Mouse (Mus musculus): Measurements from ENCODE around the gene Fam57b. TPM values are rescaled to one million over a fixed set of nuclear protein-coding genes. Genes with fewer than 3 reads are reported as not detected.

The Fam57b gene
- total and polyA plus RNA-seq, 2 experiments from 2014 or later = 0.99 to 2.6 TPM

DNA sequence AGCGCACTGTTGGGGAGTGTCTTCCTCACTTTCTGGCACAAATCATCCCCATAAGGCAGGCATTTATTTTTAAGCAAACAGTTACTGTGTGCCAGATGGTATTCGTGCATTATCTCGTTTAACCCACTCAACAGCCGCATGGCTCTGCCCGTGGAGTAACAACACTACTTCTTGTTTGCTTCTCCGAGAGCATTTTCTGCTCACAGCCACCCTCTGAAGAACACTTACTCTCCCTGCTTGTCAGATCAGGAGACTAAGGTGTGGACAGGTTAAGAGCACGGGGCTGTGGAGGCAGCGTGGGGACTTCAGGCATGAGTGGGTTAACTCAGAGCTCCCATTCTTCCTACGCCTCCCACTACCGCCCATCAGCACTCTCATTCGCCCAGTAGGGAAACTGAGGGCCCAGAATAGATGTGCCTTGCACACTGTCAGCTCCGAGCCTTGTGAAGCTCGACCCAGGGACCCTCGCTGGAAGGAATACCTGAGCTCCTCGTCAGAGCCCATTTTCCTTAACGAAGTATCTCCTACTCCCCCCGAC, 34.9 kb upstream of the Fam57b start:
- Histone ChIP-seq H3K27me3 (ENCODE audit: control insufficient read depth, insufficient read depth, low read length) (no peaks in the 10 kb centered on the region), H3K36me3 (replicated peaks; ENCODE audit: control insufficient read depth, insufficient read depth, low read length) (peaks cover 45% of the 10 kb centered on the region), H3K9me3 (replicated peaks; ENCODE audit: control insufficient read depth, low read length) (no peaks in the 10 kb centered on the region), H3K9ac (replicated peaks; ENCODE audit: low read depth, low read length) (no peak overlapping the region), H3K4me3 (ENCODE audit: low read depth, low read length) (no peak overlapping the region), H3K4me2 (ENCODE audit: low read depth, low read length) (no peak overlapping the region), H3K27ac (ENCODE audit: low read depth) (no peak overlapping the region), H3K4me1 (ENCODE audit: control insufficient read depth, insufficient read depth) (peaks cover 9% of the 10 kb centered on the region; the same call in 1 of the 2 replicates)
- ATAC-seq (ENCODE audit: insufficient read depth, low read depth) = no peak
- no peak for TF ChIP-seq CTCF (IDR thresholded peaks at IDR 0.05; ENCODE audit: low read depth)
- TF ChIP-seq EP300 (IDR thresholded peaks at IDR 0.05; ENCODE audit: low read depth) = no peak
- WGBS = 45% methylated on average over 17 of the region's 17 CpGs
- no peak for DNase-seq (ENCODE audit: low spot score)

DNA sequence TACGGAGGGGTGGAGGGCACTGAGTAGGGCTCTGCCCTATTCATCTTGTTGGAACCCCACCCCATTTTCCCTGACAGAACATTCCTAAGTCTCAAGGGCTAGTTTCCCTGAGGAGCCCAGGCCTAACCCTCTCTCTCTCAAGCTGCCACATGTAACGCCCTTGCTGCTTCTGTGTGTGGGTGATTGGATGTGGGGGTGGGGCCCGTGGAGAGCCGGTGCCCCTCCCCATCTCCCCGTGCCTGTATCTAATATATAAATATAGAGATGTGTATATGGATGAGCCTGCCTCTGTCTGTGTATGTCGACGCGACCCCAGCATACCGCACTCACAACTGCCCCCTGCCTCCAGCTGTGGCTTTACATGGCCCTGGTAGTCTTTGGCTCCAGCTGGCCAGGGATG, 31.9 kb upstream of the Fam57b start:
- TF ChIP-seq CTCF (IDR thresholded peaks at IDR 0.05; ENCODE audit: low read depth) = no peak
- TF ChIP-seq EP300 (IDR thresholded peaks at IDR 0.05; ENCODE audit: low read depth) = no peak
- WGBS = 83% methylated on average over 9 of the region's 9 CpGs
- Histone ChIP-seq H3K9ac (replicated peaks; ENCODE audit: low read depth, low read length) (no peak overlapping the region), H3K4me2 (ENCODE audit: low read depth, low read length) (no peak overlapping the region), H3K4me3 (ENCODE audit: low read depth, low read length) (no peak overlapping the region), H3K36me3 (replicated peaks; ENCODE audit: control insufficient read depth, insufficient read depth, low read length) (peaks cover 74% of the 10 kb centered on the region), H3K4me1 (ENCODE audit: control insufficient read depth, insufficient read depth) (peaks cover 8% of the 10 kb centered on the region; the same call in 1 of the 2 replicates), H3K9me3 (replicated peaks; ENCODE audit: control insufficient read depth, low read length) (no peaks in the 10 kb centered on the region), H3K27me3 (ENCODE audit: control insufficient read depth, insufficient read depth, low read length) (no peaks in the 10 kb centered on the region), H3K27ac (ENCODE audit: low read depth) (no peak overlapping the region)
- no peak for ATAC-seq (ENCODE audit: insufficient read depth, low read depth)
- DNase-seq (ENCODE audit: low spot score) = no peak

DNA sequence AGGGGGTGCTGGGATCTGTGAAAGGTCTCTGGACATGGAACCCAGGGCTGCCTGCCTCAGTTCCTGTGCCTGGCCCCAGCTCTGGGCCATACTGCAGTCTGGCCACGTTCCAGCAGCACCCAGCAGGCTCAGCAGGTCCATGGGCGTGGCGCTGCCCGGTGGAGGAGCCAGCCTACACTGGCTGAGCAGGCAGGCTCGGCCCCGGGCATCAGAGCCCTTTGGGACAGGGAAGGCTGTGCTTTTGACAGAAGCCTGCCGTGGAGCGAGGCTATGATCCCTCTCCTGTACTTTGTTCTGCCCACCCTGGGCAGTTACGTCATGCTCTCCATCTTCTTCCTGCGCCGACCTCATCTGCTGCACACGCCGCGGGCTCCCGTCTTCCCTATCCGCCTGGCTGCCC, 31.3 kb upstream of the Fam57b start, which contains the start of gene Gdpd3:
Gdpd3 (plus strand) TSS at position 134 of the 400 bp plus-strand sequence.
- Histone ChIP-seq H3K9ac (replicated peaks; ENCODE audit: low read depth, low read length) (no peak within 1 kb of the TSS), H3K4me1 (ENCODE audit: control insufficient read depth, insufficient read depth) (peaks cover 1% of the 10 kb centered on the region; the same call in 1 of the 2 replicates), H3K36me3 (replicated peaks; ENCODE audit: control insufficient read depth, insufficient read depth, low read length) (peaks cover 81% of the 10 kb centered on the region), H3K4me2 (ENCODE audit: low read depth, low read length) (no peak within 1 kb of the TSS), H3K27ac (ENCODE audit: low read depth) (no peak within 1 kb of the TSS), H3K4me3 (ENCODE audit: low read depth, low read length) (no peak within 1 kb of the TSS), H3K27me3 (ENCODE audit: control insufficient read depth, insufficient read depth, low read length) (no peaks in the 10 kb centered on the region), H3K9me3 (replicated peaks; ENCODE audit: control insufficient read depth, low read length) (no peaks in the 10 kb centered on the region)
- WGBS = 87% methylated on average over 16 of the region's 16 CpGs
- no peak; the same call in 1 of the 2 replicates for ATAC-seq (ENCODE audit: insufficient read depth, low read depth)
- TF ChIP-seq EP300 (IDR thresholded peaks at IDR 0.05; ENCODE audit: low read depth) (no peak), CTCF (IDR thresholded peaks at IDR 0.05; ENCODE audit: low read depth) (no peak)
- no peak for DNase-seq (ENCODE audit: low spot score)

DNA sequence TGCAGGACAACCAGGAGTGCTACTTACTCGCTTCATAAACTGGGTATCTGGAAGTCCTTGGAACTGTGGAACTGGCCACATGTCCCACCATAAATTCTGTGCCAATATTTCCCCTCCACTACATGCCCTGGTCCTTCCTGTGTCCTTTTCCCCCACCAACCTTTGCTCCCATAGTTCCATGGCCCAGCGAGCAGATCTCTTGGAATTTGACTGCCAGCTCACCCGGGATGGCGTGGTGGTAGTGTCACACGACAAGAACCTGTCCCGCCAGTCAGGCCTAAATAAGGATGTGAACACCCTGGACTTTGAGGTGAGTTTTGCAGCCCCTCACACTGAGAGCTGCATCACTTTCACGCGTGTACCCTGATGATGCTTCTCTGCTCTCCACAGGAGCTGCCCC, 30.5 kb upstream of the Fam57b start:
- peaks cover 84% of the 10 kb centered on the region for H3K36me3 ChIP-seq (replicated peaks; ENCODE audit: control insufficient read depth, insufficient read depth, low read length)
- 82% methylated on average over 8 of the region's 8 CpGs for WGBS
- no peak for ATAC-seq (ENCODE audit: insufficient read depth, low read depth)

DNA sequence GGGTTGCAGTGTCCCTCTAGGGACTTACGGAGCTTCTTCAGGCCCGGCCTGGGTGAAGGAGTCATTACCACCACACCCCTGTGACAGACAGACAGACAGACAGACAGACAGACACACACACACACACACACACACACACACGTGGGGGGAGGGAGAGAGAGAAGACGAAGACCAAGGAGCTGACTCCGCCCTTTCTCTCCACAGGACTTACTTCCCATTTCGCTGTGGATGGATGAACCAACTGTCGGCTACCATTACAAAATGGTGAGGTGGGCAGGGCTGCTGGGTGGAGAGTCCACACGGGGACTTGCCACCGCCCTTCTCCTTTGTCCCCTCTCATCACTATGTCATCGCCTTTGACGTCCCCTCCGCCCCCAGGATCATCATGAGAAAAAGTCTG, 26.7 kb upstream of the Fam57b start:
- H3K4me2 ChIP-seq (ENCODE audit: low read depth, low read length) = no peak overlapping the region
- H3K27me3 ChIP-seq (ENCODE audit: control insufficient read depth, insufficient read depth, low read length) = no peaks in the 10 kb centered on the region
- no peak for TF ChIP-seq EP300 (IDR thresholded peaks at IDR 0.05; ENCODE audit: low read depth)
- TF ChIP-seq CTCF (IDR thresholded peaks at IDR 0.05; ENCODE audit: low read depth) = no peak
- H3K9me3 ChIP-seq (replicated peaks; ENCODE audit: control insufficient read depth, low read length) = no peaks in the 10 kb centered on the region
- H3K4me1 ChIP-seq (ENCODE audit: control insufficient read depth, insufficient read depth) = no peaks in the 10 kb centered on the region
- H3K36me3 ChIP-seq (replicated peaks; ENCODE audit: control insufficient read depth, insufficient read depth, low read length) = peaks cover 55% of the 10 kb centered on the region
- no peak for ATAC-seq (ENCODE audit: insufficient read depth, low read depth)
- no peak overlapping the region for H3K9ac ChIP-seq (replicated peaks; ENCODE audit: low read depth, low read length)
- H3K27ac ChIP-seq (ENCODE audit: low read depth) = no peak overlapping the region
- DNase-seq (ENCODE audit: low spot score) = no peak
- 74% methylated on average over 12 of the region's 12 CpGs for WGBS
- H3K4me3 ChIP-seq (ENCODE audit: low read depth, low read length) = no peak overlapping the region

More for the DNA sequence above, 30.5 kb upstream of the Fam57b start:
- no peak overlapping the region for H3K4me2 ChIP-seq (ENCODE audit: low read depth, low read length)
- H3K4me3 ChIP-seq (ENCODE audit: low read depth, low read length) = no peak overlapping the region
- H3K27ac ChIP-seq (ENCODE audit: low read depth) = no peak overlapping the region
- TF ChIP-seq EP300 (IDR thresholded peaks at IDR 0.05; ENCODE audit: low read depth) (no peak), CTCF (IDR thresholded peaks at IDR 0.05; ENCODE audit: low read depth) (no peak)
- no peaks in the 10 kb centered on the region for H3K27me3 ChIP-seq (ENCODE audit: control insufficient read depth, insufficient read depth, low read length)
- H3K4me1 ChIP-seq (ENCODE audit: control insufficient read depth, insufficient read depth) = no peaks in the 10 kb centered on the region
- H3K9me3 ChIP-seq (replicated peaks; ENCODE audit: control insufficient read depth, low read length) = no peaks in the 10 kb centered on the region
- no peak overlapping the region for H3K9ac ChIP-seq (replicated peaks; ENCODE audit: low read depth, low read length)
- DNase-seq (ENCODE audit: low spot score) = no peak

DNA sequence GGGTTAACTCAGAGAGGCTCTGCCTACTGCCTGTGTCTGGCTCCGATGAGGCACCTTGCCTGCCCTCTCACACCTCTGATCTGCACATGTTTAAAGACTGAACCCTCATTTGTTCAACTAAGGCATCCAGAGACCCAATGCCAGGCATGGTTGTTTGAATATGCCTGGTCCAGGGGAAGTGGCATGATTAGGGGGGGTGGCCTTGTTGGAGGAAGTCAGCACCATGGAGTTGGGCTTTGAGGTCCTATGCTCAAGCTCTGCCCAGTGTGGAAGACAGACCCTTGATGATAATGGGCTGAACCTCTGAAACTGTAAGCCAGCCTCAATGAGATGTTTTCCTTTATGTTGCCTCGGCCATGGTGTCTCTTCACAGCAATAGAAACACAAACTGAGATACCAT, 24.1 kb upstream of the Fam57b start:
- Histone ChIP-seq H3K4me3 (ENCODE audit: low read depth, low read length) (no peak overlapping the region), H3K27ac (ENCODE audit: low read depth) (no peak overlapping the region), H3K36me3 (replicated peaks; ENCODE audit: control insufficient read depth, insufficient read depth, low read length) (peaks cover 32% of the 10 kb centered on the region), H3K27me3 (ENCODE audit: control insufficient read depth, insufficient read depth, low read length) (no peaks in the 10 kb centered on the region), H3K9ac (replicated peaks; ENCODE audit: low read depth, low read length) (no peak overlapping the region), H3K4me1 (ENCODE audit: control insufficient read depth, insufficient read depth) (peaks cover 11% of the 10 kb centered on the region; the same call in 1 of the 2 replicates), H3K4me2 (ENCODE audit: low read depth, low read length) (no peak overlapping the region), H3K9me3 (replicated peaks; ENCODE audit: control insufficient read depth, low read length) (no peaks in the 10 kb centered on the region)
- ATAC-seq (ENCODE audit: insufficient read depth, low read depth) (no peak), DNase-seq (ENCODE audit: low spot score) (no peak)
- 70% methylated on average over 2 of the region's 2 CpGs for WGBS
- TF ChIP-seq EP300 (IDR thresholded peaks at IDR 0.05; ENCODE audit: low read depth) (no peak), CTCF (IDR thresholded peaks at IDR 0.05; ENCODE audit: low read depth) (no peak)

Measured in heart, postnatal 0 days (tissue).